Mouse (Mus musculus): ENCODE measurements around the gene Xpnpep1. TPM values are rescaled to one million over a fixed set of nuclear protein-coding genes. Genes with fewer than 3 reads are reported as not detected.

Xpnpep1 gene
- polyA plus RNA-seq, 1 experiment from 2014 or later: 180 TPM

GRCm38 (mm10) chr19:53071651-53072050 lies 31.6 kb upstream of the Xpnpep1 start:
- no peak for ATAC-seq (replicated peaks; ENCODE audit: low FRiP score)
- no peaks in the 10 kb centered on the region for H3K27me3 ChIP-seq (replicated peaks; ENCODE audit: control insufficient read depth, insufficient read depth, low read length)
- no peaks in the 10 kb centered on the region for H3K36me3 ChIP-seq (ENCODE audit: control insufficient read depth, insufficient read depth, low read length)
- H3K27ac ChIP-seq (ENCODE audit: low read depth, low read length): no peak overlapping the region
- no peak overlapping the region for H3K4me3 ChIP-seq (ENCODE audit: low read depth, low read length)
- no peaks in the 10 kb centered on the region for H3K9me3 ChIP-seq (ENCODE audit: control insufficient read depth, low read length)
- no peak overlapping the region for H3K9ac ChIP-seq (ENCODE audit: low read depth, low read length)
- H3K4me2 ChIP-seq: no peak overlapping the region
- no peak for DNase-seq (ENCODE audit: low spot score)
- WGBS: 72% methylated on average over 5 of the region's 5 CpGs
- H3K4me1 ChIP-seq (replicated peaks; ENCODE audit: control insufficient read depth, insufficient read depth, low read length): no peaks in the 10 kb centered on the region; the same call in none of the 2 replicates

DNA sequence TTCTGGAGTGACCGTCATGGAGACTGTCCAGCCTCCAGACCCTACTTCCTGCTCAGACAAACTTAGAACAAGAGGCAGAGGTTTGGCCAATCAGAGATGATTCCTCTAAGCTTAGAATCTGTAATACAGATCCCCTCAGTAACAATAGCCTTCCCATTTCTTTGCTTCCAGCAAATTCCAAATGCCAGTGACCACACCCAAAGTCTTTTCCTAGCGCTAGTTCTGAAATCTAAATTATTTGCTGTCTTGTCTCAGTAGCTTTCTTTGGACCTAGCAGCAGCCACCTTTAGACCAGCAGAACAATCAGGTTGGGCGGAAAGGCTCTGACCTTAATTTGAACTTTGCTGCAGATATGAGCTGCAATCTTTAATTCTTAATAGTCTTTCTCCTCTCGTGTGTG lies 30.9 kb upstream of the Xpnpep1 start:
- no peak for ATAC-seq (replicated peaks; ENCODE audit: low FRiP score)
- no peak for DNase-seq (ENCODE audit: low spot score)
- no peaks in the 10 kb centered on the region for H3K9me3 ChIP-seq (ENCODE audit: control insufficient read depth, low read length)

DNA sequence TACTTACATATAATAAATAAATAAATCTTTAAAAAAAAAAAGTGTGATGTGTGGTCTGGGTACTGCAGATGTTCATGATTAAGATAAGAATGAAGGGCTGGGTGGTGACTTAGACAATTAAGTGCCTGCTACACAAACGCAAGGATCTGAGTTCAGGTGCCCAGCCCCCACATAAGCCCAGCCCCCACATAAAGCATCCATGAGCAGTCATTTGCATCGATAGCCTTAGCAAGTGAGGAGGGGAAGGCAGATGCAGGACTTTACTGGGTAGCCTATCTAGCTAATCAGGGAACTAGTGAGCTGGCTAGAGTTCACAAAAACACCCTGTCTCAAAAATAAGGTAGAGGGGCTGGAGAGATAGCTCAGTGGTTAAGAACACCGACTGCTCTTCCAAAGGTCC lies 29.4 kb upstream of the Xpnpep1 start:
- Histone ChIP-seq H3K36me3 (ENCODE audit: control insufficient read depth, insufficient read depth, low read length) (no peaks in the 10 kb centered on the region), H3K27ac (ENCODE audit: low read depth, low read length) (no peak overlapping the region), H3K9ac (ENCODE audit: low read depth, low read length) (no peak overlapping the region), H3K9me3 (ENCODE audit: control insufficient read depth, low read length) (no peaks in the 10 kb centered on the region), H3K4me3 (ENCODE audit: low read depth, low read length) (no peak overlapping the region), H3K4me1 (replicated peaks; ENCODE audit: control insufficient read depth, insufficient read depth, low read length) (no peaks in the 10 kb centered on the region; the same call in none of the 2 replicates), H3K4me2 (no peak overlapping the region), H3K27me3 (replicated peaks; ENCODE audit: control insufficient read depth, insufficient read depth, low read length) (no peaks in the 10 kb centered on the region)
- 66% methylated on average over 3 of the region's 3 CpGs for WGBS
- no peak for DNase-seq (ENCODE audit: low spot score)
- no peak for ATAC-seq (replicated peaks; ENCODE audit: low FRiP score)

More for the DNA sequence above, 30.9 kb upstream of the Xpnpep1 start:
- Histone ChIP-seq H3K27ac (ENCODE audit: low read depth, low read length) (no peak overlapping the region), H3K9ac (ENCODE audit: low read depth, low read length) (no peak overlapping the region), H3K4me1 (replicated peaks; ENCODE audit: control insufficient read depth, insufficient read depth, low read length) (no peaks in the 10 kb centered on the region; the same call in none of the 2 replicates), H3K27me3 (replicated peaks; ENCODE audit: control insufficient read depth, insufficient read depth, low read length) (no peaks in the 10 kb centered on the region), H3K36me3 (ENCODE audit: control insufficient read depth, insufficient read depth, low read length) (no peaks in the 10 kb centered on the region), H3K4me3 (ENCODE audit: low read depth, low read length) (no peak overlapping the region), H3K4me2 (no peak overlapping the region)
- WGBS: 62% methylated on average over 4 of the region's 4 CpGs

GRCm38 (mm10) chr19:53066934-53067333 lies 26.9 kb upstream of the Xpnpep1 start:
- Histone ChIP-seq H3K9ac (ENCODE audit: low read depth, low read length) (no peak overlapping the region), H3K4me3 (ENCODE audit: low read depth, low read length) (no peak overlapping the region), H3K36me3 (ENCODE audit: control insufficient read depth, insufficient read depth, low read length) (no peaks in the 10 kb centered on the region), H3K27ac (ENCODE audit: low read depth, low read length) (no peak overlapping the region), H3K4me2 (no peak overlapping the region; the same call in 1 of the 2 replicates), H3K27me3 (replicated peaks; ENCODE audit: control insufficient read depth, insufficient read depth, low read length) (no peaks in the 10 kb centered on the region), H3K4me1 (replicated peaks; ENCODE audit: control insufficient read depth, insufficient read depth, low read length) (no peaks in the 10 kb centered on the region; the same call in none of the 2 replicates), H3K9me3 (ENCODE audit: control insufficient read depth, low read length) (no peaks in the 10 kb centered on the region)
- no peak for DNase-seq (ENCODE audit: low spot score)
- 49% methylated on average over 10 of the region's 10 CpGs for WGBS
- no peak for ATAC-seq (replicated peaks; ENCODE audit: low FRiP score)

- no peaks in the 10 kb centered on the region for H3K9me3 ChIP-seq (ENCODE audit: control insufficient read depth, low read length)
- ATAC-seq (replicated peaks; ENCODE audit: low FRiP score) (no peak), DNase-seq (ENCODE audit: low spot score) (no peak)
- no peaks in the 10 kb centered on the region; the same call in none of the 2 replicates for H3K4me1 ChIP-seq (replicated peaks; ENCODE audit: control insufficient read depth, insufficient read depth, low read length)
- no peak overlapping the region for H3K9ac ChIP-seq (ENCODE audit: low read depth, low read length)
- H3K4me3 ChIP-seq (ENCODE audit: low read depth, low read length): no peak overlapping the region
- H3K4me2 ChIP-seq: no peak overlapping the region
- no peaks in the 10 kb centered on the region for H3K36me3 ChIP-seq (ENCODE audit: control insufficient read depth, insufficient read depth, low read length)
- H3K27me3 ChIP-seq (replicated peaks; ENCODE audit: control insufficient read depth, insufficient read depth, low read length): no peaks in the 10 kb centered on the region
- 56% methylated on average over 8 of the region's 9 CpGs for WGBS
- no peak overlapping the region for H3K27ac ChIP-seq (ENCODE audit: low read depth, low read length)
Observed at GRCm38 (mm10) chr19:53066531-53066930, 26.5 kb upstream of the Xpnpep1 start.

DNA sequence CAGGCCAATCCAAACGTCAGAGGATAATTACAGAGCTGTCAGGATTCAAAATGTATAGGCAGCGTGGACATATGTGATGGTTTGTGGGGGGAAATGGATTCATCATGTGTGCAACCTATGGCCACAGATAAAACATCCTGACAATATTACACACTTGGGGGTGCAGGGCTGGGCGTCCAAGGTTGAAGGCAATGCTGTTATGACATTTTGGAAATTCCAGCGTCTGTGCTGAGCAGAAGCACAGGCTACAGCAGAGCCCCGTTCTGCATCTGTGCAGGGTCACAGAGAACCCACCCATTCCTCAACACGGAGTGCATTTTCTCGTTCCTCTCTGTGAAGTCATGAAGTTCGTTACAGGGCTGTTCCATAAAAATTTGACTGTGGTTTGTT lies 25.0 kb upstream of the Xpnpep1 start:
- Histone ChIP-seq H3K27me3 (replicated peaks; ENCODE audit: control insufficient read depth, insufficient read depth, low read length) (no peaks in the 10 kb centered on the region), H3K27ac (ENCODE audit: low read depth, low read length) (no peak overlapping the region)

GRCm38 (mm10) chr19:53064292-53064971 lies 24.4 kb upstream of the Xpnpep1 start:
- 75% methylated on average over 12 of the region's 12 CpGs for WGBS
- ATAC-seq (replicated peaks; ENCODE audit: low FRiP score): no peak
- no peaks in the 10 kb centered on the region for H3K36me3 ChIP-seq (ENCODE audit: control insufficient read depth, insufficient read depth, low read length)

More for the DNA sequence above, 25.0 kb upstream of the Xpnpep1 start:
- H3K4me3 ChIP-seq (ENCODE audit: low read depth, low read length): no peak overlapping the region
- H3K4me2 ChIP-seq: no peak overlapping the region
- no peaks in the 10 kb centered on the region for H3K36me3 ChIP-seq (ENCODE audit: control insufficient read depth, insufficient read depth, low read length)
- DNase-seq (ENCODE audit: low spot score) (no peak), ATAC-seq (replicated peaks; ENCODE audit: low FRiP score) (no peak)
- no peak overlapping the region for H3K9ac ChIP-seq (ENCODE audit: low read depth, low read length)
- H3K9me3 ChIP-seq (ENCODE audit: control insufficient read depth, low read length): no peaks in the 10 kb centered on the region
- H3K4me1 ChIP-seq (replicated peaks; ENCODE audit: control insufficient read depth, insufficient read depth, low read length): no peaks in the 10 kb centered on the region; the same call in none of the 2 replicates
- WGBS: 64% methylated on average over 8 of the region's 8 CpGs

GRCm38 (mm10) chr19:53062046-53062445 lies 22.0 kb upstream of the Xpnpep1 start:
- Histone ChIP-seq H3K4me1 (replicated peaks; ENCODE audit: control insufficient read depth, insufficient read depth, low read length) (peaks cover 17% of the 10 kb centered on the region), H3K36me3 (ENCODE audit: control insufficient read depth, insufficient read depth, low read length) (no peaks in the 10 kb centered on the region), H3K27ac (ENCODE audit: low read depth, low read length) (no peak overlapping the region), H3K9ac (ENCODE audit: low read depth, low read length) (no peak overlapping the region), H3K27me3 (replicated peaks; ENCODE audit: control insufficient read depth, insufficient read depth, low read length) (no peaks in the 10 kb centered on the region), H3K9me3 (ENCODE audit: control insufficient read depth, low read length) (no peaks in the 10 kb centered on the region), H3K4me3 (ENCODE audit: low read depth, low read length) (no peak overlapping the region), H3K4me2 (no peak overlapping the region)
- WGBS: 37% methylated on average over 3 of the region's 3 CpGs
- DNase-seq (ENCODE audit: low spot score) (no peak), ATAC-seq (replicated peaks; ENCODE audit: low FRiP score) (no peak)

More at GRCm38 (mm10) chr19:53064292-53064971, 24.4 kb upstream of the Xpnpep1 start:
- Histone ChIP-seq H3K27me3 (replicated peaks; ENCODE audit: control insufficient read depth, insufficient read depth, low read length) (no peaks in the 10 kb centered on the region), H3K27ac (ENCODE audit: low read depth, low read length) (no peak overlapping the region), H3K9me3 (ENCODE audit: control insufficient read depth, low read length) (no peaks in the 10 kb centered on the region), H3K9ac (ENCODE audit: low read depth, low read length) (no peak overlapping the region), H3K4me3 (ENCODE audit: low read depth, low read length) (no peak overlapping the region), H3K4me2 (no peak overlapping the region), H3K4me1 (replicated peaks; ENCODE audit: control insufficient read depth, insufficient read depth, low read length) (peaks cover 4% of the 10 kb centered on the region)
- DNase-seq (ENCODE audit: low spot score): no peak
